Mouse (Mus musculus): ENCODE data around the gene Cdk9. TPM values are rescaled to one million over a fixed set of nuclear protein-coding genes. Genes with fewer than 3 reads are reported as not detected.

Gene Cdk9
- 83.0 to 107 TPM (median 86.5 TPM) in 3 replicates for total RNA-seq (2017)

GRCm38 (mm10) chr2:32712934-32713817 is at the start of gene Cdk9:
TSS of gene Cdk9 (minus strand) at chr2:32713076.
- ATAC-seq (replicated peaks; ENCODE audit: insufficient number of reproducible peaks, low FRiP score, low TSS enrichment, poor library complexity, severe bottlenecking) = peak; percentile 24

GRCm38 (mm10) chr2:32761859-32762258 is 49.0 kb upstream of the Cdk9 start:
- no peak for ATAC-seq (replicated peaks; ENCODE audit: insufficient number of reproducible peaks, low FRiP score, low TSS enrichment, poor library complexity, severe bottlenecking)

- no peak for ATAC-seq (replicated peaks; ENCODE audit: insufficient number of reproducible peaks, low FRiP score, low TSS enrichment, poor library complexity, severe bottlenecking)
Measured at GRCm38 (mm10) chr2:32761361-32761760, 48.5 kb upstream of the Cdk9 start.

- no peak for ATAC-seq (replicated peaks; ENCODE audit: insufficient number of reproducible peaks, low FRiP score, low TSS enrichment, poor library complexity, severe bottlenecking)
Measured at GRCm38 (mm10) chr2:32759001-32759400, 46.1 kb upstream of the Cdk9 start.

GRCm38 (mm10) chr2:32758503-32758902 is 45.6 kb upstream of the Cdk9 start:
- no peak for ATAC-seq (replicated peaks; ENCODE audit: insufficient number of reproducible peaks, low FRiP score, low TSS enrichment, poor library complexity, severe bottlenecking)

GRCm38 (mm10) chr2:32757056-32757845 is 44.4 kb upstream of the Cdk9 start, which contains the start of gene Tor2a:
TSS of gene Tor2a (plus strand) at chr2:32757234.
- peak; percentile 97 for ATAC-seq (replicated peaks; ENCODE audit: insufficient number of reproducible peaks, low FRiP score, low TSS enrichment, poor library complexity, severe bottlenecking)

GRCm38 (mm10) chr2:32756674-32757055 is 43.8 kb upstream of the Cdk9 start:
- no peak for ATAC-seq (replicated peaks; ENCODE audit: insufficient number of reproducible peaks, low FRiP score, low TSS enrichment, poor library complexity, severe bottlenecking)

GRCm38 (mm10) chr2:32752181-32752580 is 39.3 kb upstream of the Cdk9 start:
- no peak for ATAC-seq (replicated peaks; ENCODE audit: insufficient number of reproducible peaks, low FRiP score, low TSS enrichment, poor library complexity, severe bottlenecking)

- ATAC-seq (replicated peaks; ENCODE audit: insufficient number of reproducible peaks, low FRiP score, low TSS enrichment, poor library complexity, severe bottlenecking) = no peak
Measured at GRCm38 (mm10) chr2:32751665-32752033, 38.8 kb upstream of the Cdk9 start.

GRCm38 (mm10) chr2:32750887-32751664 is 38.2 kb upstream of the Cdk9 start:
- no peak for ATAC-seq (replicated peaks; ENCODE audit: insufficient number of reproducible peaks, low FRiP score, low TSS enrichment, poor library complexity, severe bottlenecking)

- no peak for ATAC-seq (replicated peaks; ENCODE audit: insufficient number of reproducible peaks, low FRiP score, low TSS enrichment, poor library complexity, severe bottlenecking)
Measured at GRCm38 (mm10) chr2:32750199-32750598, 37.3 kb upstream of the Cdk9 start.

GRCm38 (mm10) chr2:32749082-32749481 is 36.2 kb upstream of the Cdk9 start:
- no peak for ATAC-seq (replicated peaks; ENCODE audit: insufficient number of reproducible peaks, low FRiP score, low TSS enrichment, poor library complexity, severe bottlenecking)

GRCm38 (mm10) chr2:32744272-32744982 is 31.6 kb upstream of the Cdk9 start:
- no peak for ATAC-seq (replicated peaks; ENCODE audit: insufficient number of reproducible peaks, low FRiP score, low TSS enrichment, poor library complexity, severe bottlenecking)

- no peak for ATAC-seq (replicated peaks; ENCODE audit: insufficient number of reproducible peaks, low FRiP score, low TSS enrichment, poor library complexity, severe bottlenecking)
Measured at GRCm38 (mm10) chr2:32742173-32742531, 29.3 kb upstream of the Cdk9 start.

- ATAC-seq (replicated peaks; ENCODE audit: insufficient number of reproducible peaks, low FRiP score, low TSS enrichment, poor library complexity, severe bottlenecking) = no peak
Measured at GRCm38 (mm10) chr2:32741273-32742172, 28.6 kb upstream of the Cdk9 start.

GRCm38 (mm10) chr2:32740916-32741272 is 28.0 kb upstream of the Cdk9 start, which contains the start of gene 6330409D20Rik:
TSS of gene 6330409D20Rik (minus strand) at chr2:32741016.
- no peak for ATAC-seq (replicated peaks; ENCODE audit: insufficient number of reproducible peaks, low FRiP score, low TSS enrichment, poor library complexity, severe bottlenecking)

- no peak for ATAC-seq (replicated peaks; ENCODE audit: insufficient number of reproducible peaks, low FRiP score, low TSS enrichment, poor library complexity, severe bottlenecking)
Measured at GRCm38 (mm10) chr2:32739311-32739710, 26.4 kb upstream of the Cdk9 start.

- no peak for ATAC-seq (replicated peaks; ENCODE audit: insufficient number of reproducible peaks, low FRiP score, low TSS enrichment, poor library complexity, severe bottlenecking)
Measured at GRCm38 (mm10) chr2:32737008-32737407, 24.1 kb upstream of the Cdk9 start.
